Mouse (Mus musculus): ENCODE results near the gene Exd1.

DNA sequence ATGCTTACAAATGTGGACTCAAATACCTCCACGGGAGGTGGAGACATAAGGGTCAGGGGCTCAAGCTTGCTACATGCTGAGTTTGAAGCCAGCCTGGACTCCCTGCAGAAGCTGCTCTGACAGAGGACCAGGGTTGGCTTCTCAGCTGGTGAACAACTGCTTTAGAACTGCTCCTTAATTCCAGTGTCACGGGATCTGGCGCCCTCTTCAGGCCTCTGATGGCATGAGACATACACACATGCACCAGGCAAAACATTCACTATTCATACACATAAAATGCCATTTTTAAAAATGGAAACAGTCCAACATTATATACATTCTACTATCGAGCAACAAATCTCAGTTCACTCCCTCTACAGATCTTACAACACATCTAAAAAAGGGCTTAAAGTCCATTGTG is 40.0 kb upstream of the Exd1 start:
- TF ChIP-seq POLR2A (IDR thresholded peaks at IDR 0.05; ENCODE audit: extremely low read depth, insufficient read depth, low read length) (no peak), CTCF (IDR thresholded peaks at IDR 0.05; ENCODE audit: low read depth, low read length) (peak; percentile 76)
